Mouse (Mus musculus): ENCODE results near the gene Tbx6.

DNA sequence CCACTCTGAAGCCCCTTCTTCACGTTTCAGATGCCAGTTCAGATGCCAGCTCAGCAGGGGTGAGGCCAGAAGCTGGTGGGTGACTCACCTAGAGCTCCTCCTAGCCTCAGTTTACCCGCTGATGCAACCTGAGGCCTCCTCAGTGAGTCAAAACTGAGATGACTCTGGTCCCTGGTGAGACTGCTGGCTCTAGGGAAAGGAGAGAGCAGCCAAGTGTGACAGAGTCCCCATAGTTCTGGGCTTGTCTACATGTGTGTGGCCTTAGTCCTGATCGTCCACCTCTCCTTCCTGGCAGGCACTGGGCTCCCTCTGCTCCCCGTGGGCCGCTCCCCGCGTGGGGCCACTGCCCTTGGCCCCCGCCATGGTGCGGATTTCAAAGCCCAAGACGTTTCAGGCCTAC lies 3.8 kb upstream of the Tbx6 start:
- TF ChIP-seq CTCF (conservative IDR thresholded peaks at IDR 0.05; ENCODE audit: low read length) (no peak), POU5F1 (IDR thresholded peaks at IDR 0.05; ENCODE audit: borderline replicate concordance, low read length) (no peak)

Data from E14TG2a.4 (cell line).